Mouse (Mus musculus) kidney, adult 2 months (tissue): Measurements from ENCODE around the gene Myh6. TPM values are rescaled to one million over a fixed set of nuclear protein-coding genes. Genes with fewer than 3 reads are reported as not detected.

Source experiments
- DNase-seq: peaks from one replicate; pipeline ENCODE4 v3.0.0; 2021
- H3K27ac ChIP-seq: fragments of 200-500 bp; 2 replicates; pipeline ENCODE4 v1.5.1; 2012; ENCODE audit warnings: low read depth, low read length, control low read depth, inconsistent platforms; ENCODE audit not compliant: insufficient read depth
- H3K27me3 ChIP-seq: fragments of 200-500 bp; replicated peaks from 2 replicates; pipeline ENCODE4 v1.6.1; 2012; ENCODE audit warnings: mild to moderate bottlenecking, moderate library complexity, low read length, inconsistent platforms; ENCODE audit not compliant: control insufficient read depth, insufficient read depth
- H3K36me3 ChIP-seq: fragments of 200-500 bp; 2 replicates; pipeline ENCODE4 v1.6.1; 2012; ENCODE audit warnings: mild to moderate bottlenecking, moderate library complexity, low read length, inconsistent platforms; ENCODE audit not compliant: control insufficient read depth, insufficient read depth
- H3K4me1 ChIP-seq: fragments of 200-500 bp; 2 replicates; pipeline ENCODE4 v1.6.1; 2011; ENCODE audit warnings: low read length; ENCODE audit not compliant: control insufficient read depth, insufficient read depth
- H3K4me3 ChIP-seq: fragments of 200-500 bp; 2 replicates; pipeline ENCODE4 v1.5.1; 2011; ENCODE audit warnings: mild to moderate bottlenecking, low read depth, low read length, control low read depth; ENCODE audit not compliant: insufficient read depth
- CTCF ChIP-seq: fragments of 200-500 bp; conservative IDR thresholded peaks from 2 replicates; pipeline ENCODE4 v1.5.1; 2011; ENCODE audit warnings: low read depth, mild to moderate bottlenecking, control low read depth, low read length, moderate library complexity, mixed read lengths; ENCODE audit not compliant: insufficient read depth, insufficient read length
- POLR2A ChIP-seq: fragments of 200-500 bp; IDR thresholded peaks from one replicate; pipeline ENCODE4 v1.6.1; 2011; ENCODE audit warnings: low read depth, low read length, control low read depth
- WGBS: fragments of 180-500 bp; shearing (Covaris S2); methylation state at CpG from one replicate; pipeline ENCODE4 v1.1.7; 2018; 5-methylcytosine and 5-hydroxymethylcytosine counted together
- polyA plus RNA-seq: library from polyadenylated mRNA; depleted of rRNA; stranded (reverse); fragments of >200 nt; gene quantifications from 2 replicates; pipeline ENCODE4 v1.2.3, GENCODE M21; 2012

Myh6 gene
- polyA plus RNA-seq, 1 experiment = 0.75 TPM

DNA sequence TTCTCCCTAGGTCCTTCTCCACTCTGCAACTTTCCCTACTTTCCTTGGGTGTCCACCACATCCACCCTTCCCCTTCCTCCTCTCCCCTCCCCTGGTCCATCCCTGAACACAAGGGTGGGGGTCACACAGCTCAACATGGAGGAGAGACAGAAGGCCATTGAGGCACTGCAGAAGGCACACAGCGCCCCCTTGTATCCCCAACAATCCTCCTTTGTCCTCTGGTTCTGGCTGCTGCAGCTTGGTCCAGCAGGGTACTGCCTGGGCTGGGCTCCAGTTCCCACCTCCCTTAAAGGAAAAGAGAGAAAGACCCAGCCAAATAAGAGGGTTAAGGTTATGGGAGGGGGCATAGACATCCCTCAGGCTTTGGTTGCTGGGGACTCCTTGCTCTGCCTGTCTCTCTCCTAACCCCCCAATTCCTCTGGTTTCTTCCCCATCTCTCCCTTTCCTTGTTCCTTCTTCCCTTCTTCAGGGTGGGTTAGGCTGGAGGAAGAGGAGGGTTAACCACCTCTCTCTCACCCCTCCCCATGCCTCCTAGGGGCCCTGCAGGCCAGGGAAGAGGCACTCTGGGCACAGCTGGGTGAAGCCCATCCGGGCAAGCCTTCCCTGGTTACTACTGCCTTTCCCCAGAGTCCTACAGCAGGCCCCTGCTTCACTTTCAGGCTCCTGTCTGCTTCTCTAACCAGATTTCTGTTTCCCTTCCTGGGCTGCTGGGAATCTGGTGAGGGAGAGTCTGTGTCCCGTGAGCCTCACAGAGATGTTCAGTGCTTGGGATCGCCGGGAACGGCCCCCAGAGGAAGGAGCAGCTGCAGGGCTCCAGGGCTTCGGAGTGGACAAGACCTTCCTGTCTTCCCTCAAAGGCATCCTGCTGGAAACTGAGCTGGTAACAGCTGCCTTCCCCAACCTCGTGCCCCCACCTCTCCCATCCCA, 30.6 kb downstream of the Myh6 start, which contains the start of gene Cmtm5:
TSS of gene Cmtm5 (plus strand) at position 358 of the 927 bp plus-strand sequence.
- TF ChIP-seq POLR2A = no peak
- no peak for TF ChIP-seq CTCF
- DNase-seq = no peak
- Histone ChIP-seq H3K36me3 (no peaks in the 10 kb centered on the region), H3K4me3 (no peak within 1 kb of the TSS), H3K27ac (no peak within 1 kb of the TSS), H3K27me3 (no peaks in the 10 kb centered on the region), H3K4me1 (peaks cover 9% of the 10 kb centered on the region)
- 36% methylated on average over 8 of the region's 8 CpGs for WGBS

DNA sequence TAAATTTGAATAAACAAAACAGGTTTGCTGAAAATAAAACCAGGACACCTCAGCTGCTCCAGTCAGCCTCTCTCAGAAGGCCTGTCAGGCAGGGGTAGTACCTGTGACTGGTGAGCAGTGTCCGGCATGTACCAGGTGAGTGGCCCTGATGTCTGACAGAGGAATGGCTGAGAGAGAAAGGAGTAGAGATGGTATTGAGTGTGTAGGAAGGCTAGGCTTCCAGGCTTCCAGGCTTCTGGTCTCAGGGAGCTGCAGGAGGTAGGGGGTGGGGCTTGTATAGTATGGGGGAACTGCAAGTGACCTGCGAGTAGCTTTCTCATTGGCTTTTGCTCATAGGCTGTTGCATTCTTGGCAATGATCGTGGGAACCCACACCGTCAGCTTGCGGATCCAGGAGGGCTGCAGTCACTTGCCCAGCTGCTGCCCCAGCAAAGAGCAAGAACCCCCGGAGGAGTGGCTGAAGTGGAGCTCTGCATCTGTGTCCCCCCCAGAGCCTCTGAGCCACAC, 34.0 kb downstream of the Myh6 start, which contains the start of gene Il25:
TSS of gene Il25 (plus strand) at position 51 of the 506 bp plus-strand sequence.
- no peaks in the 10 kb centered on the region for H3K27me3 ChIP-seq
- H3K27ac ChIP-seq = no peak within 1 kb of the TSS
- H3K4me1 ChIP-seq = no peaks in the 10 kb centered on the region
- WGBS = 50% methylated on average over 6 of the region's 6 CpGs
- no peak within 1 kb of the TSS for H3K4me3 ChIP-seq
- TF ChIP-seq CTCF (no peak), POLR2A (no peak)
- H3K36me3 ChIP-seq = no peaks in the 10 kb centered on the region
- DNase-seq = no peak

DNA sequence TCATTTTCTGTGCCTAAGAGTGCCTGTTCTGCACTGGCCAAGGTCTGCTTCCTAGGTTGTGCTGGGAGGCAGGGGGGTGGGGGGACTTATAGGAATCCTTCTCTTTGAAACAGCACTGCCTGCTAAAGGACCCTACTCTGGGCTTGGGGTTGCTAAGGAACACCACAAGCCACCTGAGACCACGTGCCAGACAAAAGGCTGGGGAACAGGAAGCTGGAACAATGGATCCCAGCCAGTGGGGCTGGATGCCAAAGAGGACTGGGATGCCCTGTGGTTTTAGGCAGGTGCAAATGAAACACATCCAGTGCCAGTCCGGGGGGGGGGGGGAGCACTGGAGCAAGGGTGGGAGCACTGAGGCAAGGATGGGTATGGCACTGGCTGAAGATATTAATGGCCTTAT, 36.3 kb downstream of the Myh6 start:
- Histone ChIP-seq H3K4me3 (no peak overlapping the region), H3K27ac (no peak overlapping the region), H3K27me3 (0 out of 2 replicates have a peak, but pooled peaks cover 1% of the 10 kb centered on the region), H3K4me1 (no peaks in the 10 kb centered on the region), H3K36me3 (no peaks in the 10 kb centered on the region)
- 27% methylated on average over 2 of the region's 2 CpGs for WGBS
- DNase-seq = peak; percentile 14
- no peak for TF ChIP-seq CTCF
- no peak for TF ChIP-seq POLR2A

DNA sequence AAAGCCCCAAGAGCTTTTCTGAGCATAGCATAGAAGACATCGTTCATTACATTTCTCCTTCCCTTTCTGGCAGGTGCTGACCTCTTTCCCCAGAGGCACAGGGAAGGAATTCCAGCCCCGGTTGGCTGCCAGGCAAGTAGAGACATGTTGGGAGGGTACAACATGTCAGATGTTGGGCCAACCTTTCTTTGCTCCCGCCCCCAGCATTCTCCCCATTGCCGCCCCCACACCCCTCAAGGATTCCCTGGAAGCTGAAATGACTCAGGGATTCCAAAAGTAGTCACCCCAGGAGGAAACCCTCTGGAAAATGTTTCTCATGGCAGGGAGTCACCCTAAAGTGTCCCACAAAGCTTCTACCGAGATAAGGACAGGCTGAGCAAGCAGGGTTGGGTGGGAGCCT, 36.9 kb downstream of the Myh6 start:
- no peaks in the 10 kb centered on the region for H3K36me3 ChIP-seq

DNA sequence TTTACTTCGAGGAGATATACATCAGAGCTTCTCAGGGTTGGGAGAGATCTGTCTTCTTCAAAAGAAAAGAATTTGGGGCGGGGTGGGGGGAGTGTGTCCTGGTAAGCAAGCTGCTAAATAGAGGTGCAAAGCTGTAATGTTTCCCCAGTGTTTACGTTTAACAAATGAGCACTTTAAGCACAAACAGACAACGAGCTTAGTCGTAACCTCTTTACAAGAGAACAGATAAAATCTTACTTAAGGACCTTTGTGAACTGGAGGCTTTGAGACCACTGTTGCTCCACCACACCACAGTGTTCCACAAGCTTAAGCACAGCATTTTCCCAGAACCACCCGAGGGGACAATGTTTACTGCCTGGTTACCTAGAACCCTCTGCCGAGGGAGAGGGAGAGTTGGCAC, 39.4 kb downstream of the Myh6 start:
- Histone ChIP-seq H3K4me3 (no peak overlapping the region), H3K27ac (no peak overlapping the region), H3K4me1 (no peaks in the 10 kb centered on the region), H3K36me3 (no peaks in the 10 kb centered on the region), H3K27me3 (0 out of 2 replicates have a peak, but pooled peaks cover 1% of the 10 kb centered on the region)
- WGBS = 64% methylated on average over 7 of the region's 7 CpGs
- TF ChIP-seq CTCF = no peak
- no peak for TF ChIP-seq POLR2A
- DNase-seq = no peak

More for the DNA sequence above, 36.9 kb downstream of the Myh6 start:
- H3K4me3 ChIP-seq = no peak overlapping the region
- TF ChIP-seq CTCF (no peak), POLR2A (no peak)
- no peak overlapping the region for H3K27ac ChIP-seq
- no peak for DNase-seq
- WGBS = 66% methylated on average over 5 of the region's 5 CpGs
- 0 out of 2 replicates have a peak, but pooled peaks cover 1% of the 10 kb centered on the region for H3K27me3 ChIP-seq
- no peaks in the 10 kb centered on the region for H3K4me1 ChIP-seq

DNA sequence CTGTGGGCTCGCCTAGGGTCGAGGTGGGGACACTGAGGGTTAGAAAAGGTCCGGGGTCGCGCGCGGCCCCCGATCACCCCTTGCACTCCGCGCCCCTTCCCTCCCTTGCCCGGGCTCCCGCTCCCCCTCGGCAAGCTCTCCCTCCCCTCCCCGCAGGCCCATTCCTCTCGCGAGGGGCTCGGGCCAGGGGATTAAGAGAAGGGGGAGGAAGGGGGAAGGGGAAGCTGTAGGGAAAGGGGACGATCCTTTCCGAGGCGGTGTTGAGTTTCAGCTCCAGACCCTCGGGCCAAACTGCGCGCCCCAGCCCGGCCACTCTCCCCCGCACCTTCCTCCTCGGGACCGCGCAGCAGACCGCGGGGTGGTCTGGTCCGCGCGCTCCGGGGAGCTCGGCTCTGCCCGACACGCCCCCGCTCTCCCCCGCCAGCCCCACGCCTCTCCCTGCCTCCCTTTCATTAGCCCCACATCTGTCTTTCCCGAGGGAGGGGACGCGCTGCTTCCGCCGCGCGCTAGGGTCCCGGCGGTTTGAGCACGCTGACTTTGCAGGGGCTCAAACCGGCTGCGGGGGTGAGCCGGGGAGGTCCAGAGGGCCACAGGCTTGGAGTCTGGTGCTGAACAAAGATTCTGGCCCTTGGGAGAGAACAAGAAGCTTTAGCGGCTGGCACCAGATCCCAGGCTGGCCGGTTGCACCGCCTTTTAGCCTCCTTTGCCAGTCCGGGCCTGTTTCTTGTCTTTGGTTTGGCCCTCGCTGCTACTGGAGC, 40.1 kb downstream of the Myh6 start:
- WGBS = 4% methylated on average over 55 of the region's 58 CpGs
- H3K4me1 ChIP-seq = no peaks in the 10 kb centered on the region
- no peak for TF ChIP-seq CTCF
- TF ChIP-seq POLR2A = no peak
- peak overlapping the region; percentile 41 for H3K4me3 ChIP-seq
- no peak overlapping the region for H3K27ac ChIP-seq
- H3K36me3 ChIP-seq = no peaks in the 10 kb centered on the region
- 0 out of 2 replicates have a peak, but pooled peaks cover 1% of the 10 kb centered on the region for H3K27me3 ChIP-seq
- DNase-seq = peak; percentile 26
